Mouse (Mus musculus): ENCODE measurements around the gene Anapc15-ps. TPM values are rescaled to one million over a fixed set of nuclear protein-coding genes. Genes with fewer than 3 reads are reported as not detected.
"Not testable (repeated sequence)": the region's sequence is repeated elsewhere in the genome, so short reads cannot be mapped to it uniquely, and the experiment has no call there.

Anapc15-ps gene
- total RNA-seq, 2 experiments from 2014 or later = not detected

- no peak for DNase-seq (ENCODE audit: extremely low spot score in 1 of 2, low spot score in 1 of 2)
Measured at GRCm38 (mm10) chr10:95639429-95639828, 33.8 kb downstream of the Anapc15-ps start.

GRCm38 (mm10) chr10:95634751-95635150 lies 38.5 kb downstream of the Anapc15-ps start:
- DNase-seq (ENCODE audit: extremely low spot score in 1 of 2, low spot score in 1 of 2) = no peak

GRCm38 (mm10) chr10:95634261-95634660 lies 39.0 kb downstream of the Anapc15-ps start:
- DNase-seq (ENCODE audit: extremely low spot score in 1 of 2, low spot score in 1 of 2) = no peak

- DNase-seq (ENCODE audit: extremely low spot score in 1 of 2, low spot score in 1 of 2) = no peak
Measured at GRCm38 (mm10) chr10:95631568-95631967, 41.7 kb downstream of the Anapc15-ps start.

GRCm38 (mm10) chr10:95630726-95631345 lies 42.4 kb downstream of the Anapc15-ps start:
- no peak for DNase-seq (ENCODE audit: extremely low spot score in 1 of 2, low spot score in 1 of 2)

- DNase-seq (ENCODE audit: extremely low spot score in 1 of 2, low spot score in 1 of 2) = not testable (repeated sequence)
Measured at GRCm38 (mm10) chr10:95630166-95630565, 43.1 kb downstream of the Anapc15-ps start.

GRCm38 (mm10) chr10:95628338-95628737 lies 44.9 kb downstream of the Anapc15-ps start:
- DNase-seq (ENCODE audit: extremely low spot score in 1 of 2, low spot score in 1 of 2) = no peak

GRCm38 (mm10) chr10:95627381-95627780 lies 45.9 kb downstream of the Anapc15-ps start:
- DNase-seq (ENCODE audit: extremely low spot score in 1 of 2, low spot score in 1 of 2) = no peak

GRCm38 (mm10) chr10:95625300-95625699 lies 48.0 kb downstream of the Anapc15-ps start:
- DNase-seq (ENCODE audit: extremely low spot score in 1 of 2, low spot score in 1 of 2) = no peak

- DNase-seq (ENCODE audit: extremely low spot score in 1 of 2, low spot score in 1 of 2) = no peak
Measured at GRCm38 (mm10) chr10:95624007-95624406, 49.2 kb downstream of the Anapc15-ps start.

- no peak for DNase-seq (ENCODE audit: extremely low spot score in 1 of 2, low spot score in 1 of 2)
Measured at GRCm38 (mm10) chr10:95623518-95623905, 49.7 kb downstream of the Anapc15-ps start.

Other genes with a start within 250 kb of the Anapc15-ps start
- 10 to 100 TPM; 77.2 to 77.9 TPM for gene Mrpl42, start 171.5 kb downstream of the Anapc15-ps start, total RNA-seq (2021)
- 100 to 1,000 TPM; 186 to 197 TPM for gene Ube2n, start 158.3 kb downstream of the Anapc15-ps start, total RNA-seq (2021)
- 10 to 100 TPM; 84.4 to 90.5 TPM for gene Nudt4, start 109.3 kb downstream of the Anapc15-ps start, total RNA-seq (2021)
- gene Gm33543, start 169.5 kb upstream of the Anapc15-ps start, total RNA-seq (2021) = not detected